Mouse (Mus musculus) MEL (cell line): ENCODE results near the gene Slc35e2.

ENCODE experiments used
- BHLHE40 ChIP-seq: IDR thresholded peaks from 2 replicates; pipeline ENCODE4 v1.6.1; 2012; ENCODE audit warnings: low read depth, mild to moderate bottlenecking, inconsistent platforms, low read length, improper control_type of control experiment, borderline replicate concordance
- CTCF ChIP-seq, 3 experiments: IDR thresholded peaks in 2 of 3; conservative IDR thresholded peaks in 1 of 3; 2 replicates each; pipeline ENCODE4 v1.5.1; 2011 to 2012; ENCODE audit warnings: low read length in 3 of 3, low read depth in 2 of 3, mild to moderate bottlenecking in 2 of 3, improper control_type of control experiment in 1 of 3, inconsistent platforms in 1 of 3, mixed read lengths in 1 of 3, moderate library complexity in 1 of 3; ENCODE audit not compliant: control insufficient read depth in 1 of 3, insufficient read depth in 1 of 3, poor library complexity in 1 of 3, severe bottlenecking in 1 of 3
- GABPA ChIP-seq: IDR thresholded peaks from 2 replicates; pipeline ENCODE4 v1.6.1; 2012; ENCODE audit warnings: low read depth, mild to moderate bottlenecking, inconsistent platforms, low read length, improper control_type of control experiment, moderate library complexity
- KAT2A ChIP-seq: conservative IDR thresholded peaks from 2 replicates; pipeline ENCODE4 v1.6.1; 2012; ENCODE audit warnings: low read depth, low read length, improper control_type of control experiment, inconsistent platforms
- MAZ ChIP-seq: IDR thresholded peaks from 2 replicates; pipeline ENCODE4 v1.6.1; 2012; ENCODE audit warnings: low read depth, mild to moderate bottlenecking, inconsistent platforms, low read length, improper control_type of control experiment
- NELFE ChIP-seq: IDR thresholded peaks from 2 replicates; pipeline ENCODE4 v1.6.1; 2011; ENCODE audit warnings: low read depth, low read length, improper control_type of control experiment
- RAD21 ChIP-seq: IDR thresholded peaks from 2 replicates; pipeline ENCODE4 v1.6.1; 2011; ENCODE audit warnings: mild to moderate bottlenecking, low read depth, low read length, improper control_type of control experiment

DNA sequence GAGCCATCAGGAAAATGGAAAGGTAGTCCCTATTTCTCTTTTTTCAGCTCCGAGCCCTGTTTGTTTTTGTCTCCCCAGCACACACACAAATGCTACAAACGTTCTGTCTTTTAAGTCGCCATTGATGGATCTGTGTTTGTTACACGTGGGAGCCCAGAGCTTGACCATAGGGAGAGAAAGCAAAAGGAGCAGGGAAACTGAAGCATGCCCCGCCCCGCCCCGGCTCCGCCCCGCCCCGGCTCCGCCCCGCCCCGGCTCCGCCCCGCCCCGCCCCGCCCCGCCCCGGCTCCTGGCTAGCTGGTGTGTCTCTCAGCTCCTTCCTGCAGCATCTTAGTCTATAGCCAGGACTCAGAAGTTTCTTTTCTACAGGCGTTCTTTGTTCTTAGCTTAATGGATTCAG is 2.7 kb upstream of the Slc35e2 start:
- no peak for TF ChIP-seq GABPA
- TF ChIP-seq CTCF (IDR thresholded peaks at IDR 0.05 in 2 of 3, conservative IDR thresholded peaks at IDR 0.05 in 1 of 3; ENCODE audit: control insufficient read depth in 1 of 3, insufficient read depth in 1 of 3, low read depth in 2 of 3, low read length in 3 of 3, poor library complexity in 1 of 3, severe bottlenecking in 1 of 3): no peak
- no peak for TF ChIP-seq MAZ
- TF ChIP-seq NELFE: no peak; the same call in 1 of the 2 replicates
- no peak for TF ChIP-seq RAD21
- TF ChIP-seq BHLHE40: no peak
- no peak for TF ChIP-seq KAT2A
